Mouse (Mus musculus) monocyte, adult 5-6 weeks (primary cell): ENCODE results near the gene Sell. TPM values are rescaled to one million over a fixed set of nuclear protein-coding genes. Genes with fewer than 3 reads are reported as not detected.
A peak's percentile ranks its signal among the peaks of the same experiment; 100 is the strongest.
"Not testable (repeated sequence)": the region's sequence is repeated elsewhere in the genome, so short reads cannot be mapped to it uniquely, and the experiment has no call there.

Experiments used
- ATAC-seq: fragments of 153-309, 156-312 bp; replicated peaks from 2 replicates; pipeline ENCODE4 v1.8.0; 2017; ENCODE audit warnings: mild to moderate bottlenecking; ENCODE audit not compliant: low TSS enrichment, insufficient number of reproducible peaks, severe bottlenecking, poor library complexity, low FRiP score
- total RNA-seq: library from RNA; stranded (forward); fragments of 200-1000, 200-491, 200-594 nt; gene quantifications from 3 replicates; pipeline ENCODE4 v1.2.3, GENCODE M21; 2017

Gene Sell
- 238 to 507 TPM (median 268 TPM) in 3 replicates for total RNA-seq

- peak; percentile 33; the same call in 1 of the 2 replicates for ATAC-seq
Observed at GRCm38 (mm10) chr1:164061925-164062324, at the start of gene Sell. Sell (plus strand) TSS chr1:164061982.

- no peak for ATAC-seq
Observed at GRCm38 (mm10) chr1:164014616-164015015, 47.2 kb upstream of the Sell start.

DNA sequence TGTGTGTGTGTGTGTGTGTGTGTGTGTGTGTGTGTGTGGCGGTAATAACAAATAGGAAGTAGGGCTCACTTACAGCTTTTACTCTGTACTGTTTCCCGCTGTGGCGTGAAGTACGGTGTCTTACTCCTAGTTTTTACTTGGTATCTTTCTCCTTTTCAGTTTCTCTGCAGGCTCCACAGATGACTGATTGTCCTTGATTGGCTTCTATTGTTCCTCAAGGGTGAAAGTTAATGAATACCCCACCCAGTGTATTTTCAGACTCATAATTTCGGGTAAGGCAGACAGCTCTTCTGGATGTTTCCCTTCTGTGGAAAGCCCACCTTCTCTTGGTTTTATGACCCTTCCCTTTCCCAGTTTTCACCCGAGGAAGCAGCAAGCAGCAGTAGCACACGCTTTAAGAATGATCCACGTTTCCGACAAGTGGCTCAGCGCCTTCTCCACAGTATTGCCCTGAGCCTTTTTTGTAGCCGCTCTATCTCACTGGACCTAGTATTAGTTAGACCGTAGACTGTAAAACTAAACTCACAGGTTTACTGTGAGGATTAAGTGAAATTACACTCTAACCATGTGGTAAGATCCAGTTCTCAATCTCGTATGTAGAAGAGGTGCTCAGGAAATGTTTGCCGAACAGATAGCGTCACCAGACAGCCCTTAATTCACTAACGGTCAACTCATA lies 43.4 kb upstream of the Sell start:
- no peak for ATAC-seq

- no peak for ATAC-seq
Observed at GRCm38 (mm10) chr1:164019789-164020188, 42.0 kb upstream of the Sell start.

DNA sequence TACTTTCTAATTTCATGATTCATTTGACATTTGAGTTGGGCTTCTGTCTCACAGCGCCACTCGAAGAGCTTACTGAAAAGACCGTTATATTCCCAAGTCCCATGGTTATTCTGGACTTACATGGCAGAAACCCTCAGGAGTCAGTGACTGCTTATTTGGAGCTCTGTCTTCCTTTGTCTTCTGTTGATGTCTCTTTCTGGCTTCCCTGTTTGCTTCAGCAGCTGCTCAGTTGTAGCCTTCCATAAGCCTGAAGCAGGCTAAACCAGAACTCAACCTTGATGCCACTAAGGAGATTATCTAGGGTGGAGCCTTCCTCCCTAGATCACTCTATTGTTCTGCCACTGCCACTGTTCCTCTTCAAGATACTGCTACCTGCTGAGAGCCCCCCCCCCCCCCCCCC lies 41.0 kb upstream of the Sell start:
- not testable (repeated sequence) for ATAC-seq

- ATAC-seq = not testable (repeated sequence)
Observed at GRCm38 (mm10) chr1:164022106-164022505, 39.7 kb upstream of the Sell start.

- no peak for ATAC-seq
Observed at GRCm38 (mm10) chr1:164025685-164026084, 36.1 kb upstream of the Sell start.

DNA sequence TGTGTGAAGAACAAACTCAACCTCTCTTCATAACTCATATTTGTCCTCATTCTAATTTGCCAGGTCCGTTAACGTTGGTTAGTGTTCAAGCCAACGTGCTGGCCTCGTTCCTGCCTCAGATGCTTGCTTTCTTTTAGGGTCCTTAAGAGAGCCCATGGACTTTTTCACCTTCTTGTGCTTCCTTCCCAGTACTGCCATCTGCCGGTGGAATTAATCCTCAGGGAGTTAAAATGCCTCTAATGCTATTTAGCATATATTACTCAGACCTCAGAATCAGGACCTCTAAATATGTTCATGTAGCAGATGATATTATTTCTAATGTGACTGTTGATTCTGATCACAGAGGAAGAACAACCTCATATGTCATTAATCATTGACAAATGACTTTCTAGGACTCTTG lies 34.4 kb upstream of the Sell start:
- ATAC-seq = no peak

DNA sequence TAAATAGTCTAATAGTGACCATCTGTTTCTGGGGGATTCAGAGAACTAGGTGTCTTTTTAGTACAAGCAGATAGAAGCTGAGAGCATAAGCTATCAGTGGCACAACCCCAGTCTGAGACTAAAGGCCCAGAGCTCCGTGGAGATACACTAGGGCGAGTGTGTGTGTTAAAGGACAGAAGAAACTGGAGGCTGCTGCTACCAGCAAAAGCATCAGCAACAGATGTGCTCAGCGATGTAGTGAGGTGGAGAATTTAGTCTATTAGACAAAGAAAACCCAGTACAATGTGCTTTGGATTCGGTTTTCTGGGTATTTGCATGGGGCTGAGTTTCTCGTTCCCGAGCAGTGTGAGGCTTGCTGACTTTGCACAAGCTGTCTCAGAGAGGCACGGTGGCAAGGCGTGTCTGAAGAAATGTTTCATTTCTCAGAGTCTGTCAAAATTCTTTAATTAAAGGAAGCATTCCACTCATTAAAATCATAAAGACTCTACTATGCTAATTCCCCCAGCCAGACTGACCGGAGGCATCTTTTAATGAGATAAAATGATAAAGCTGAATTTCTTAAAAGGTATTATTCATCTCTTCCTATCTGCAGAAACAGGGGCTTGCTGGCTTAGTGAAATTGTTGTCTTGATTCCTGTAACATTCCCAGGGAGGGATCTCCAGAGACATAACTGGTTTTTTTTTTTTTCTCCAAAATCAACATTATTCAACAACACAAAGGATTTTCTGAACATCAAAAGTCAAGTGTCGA lies 21.2 kb upstream of the Sell start:
- ATAC-seq = no peak

- ATAC-seq = no peak
Observed at GRCm38 (mm10) chr1:164043549-164043948, 18.2 kb upstream of the Sell start.

- no peak for ATAC-seq
Observed at GRCm38 (mm10) chr1:164047934-164048333, 13.8 kb upstream of the Sell start, which contains the start of gene Sele. Sele (plus strand) TSS chr1:164048234.

- ATAC-seq = peak; percentile 42
Observed at GRCm38 (mm10) chr1:164053561-164053960, 8.2 kb upstream of the Sell start.

GRCm38 (mm10) chr1:164054800-164055199 lies 7.0 kb upstream of the Sell start:
- ATAC-seq = no peak

DNA sequence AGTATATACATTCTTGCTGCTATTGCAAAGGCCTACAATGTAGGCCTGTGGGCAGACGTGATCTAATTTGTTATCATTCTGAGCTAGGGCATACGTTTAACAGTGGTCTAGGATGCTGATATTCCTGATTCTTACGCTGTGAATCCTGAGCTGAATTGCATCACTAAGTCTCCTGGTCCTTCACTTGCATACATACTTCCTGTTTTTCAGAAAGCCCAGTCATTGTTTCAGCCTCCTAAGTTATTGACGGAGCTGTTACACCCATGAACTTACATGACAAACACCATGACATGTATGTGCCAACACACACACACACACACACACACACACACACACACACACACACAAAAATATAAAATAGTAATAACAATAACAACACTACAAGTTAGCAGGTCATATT lies 1.7 kb upstream of the Sell start:
- peak; percentile 80 for ATAC-seq

DNA sequence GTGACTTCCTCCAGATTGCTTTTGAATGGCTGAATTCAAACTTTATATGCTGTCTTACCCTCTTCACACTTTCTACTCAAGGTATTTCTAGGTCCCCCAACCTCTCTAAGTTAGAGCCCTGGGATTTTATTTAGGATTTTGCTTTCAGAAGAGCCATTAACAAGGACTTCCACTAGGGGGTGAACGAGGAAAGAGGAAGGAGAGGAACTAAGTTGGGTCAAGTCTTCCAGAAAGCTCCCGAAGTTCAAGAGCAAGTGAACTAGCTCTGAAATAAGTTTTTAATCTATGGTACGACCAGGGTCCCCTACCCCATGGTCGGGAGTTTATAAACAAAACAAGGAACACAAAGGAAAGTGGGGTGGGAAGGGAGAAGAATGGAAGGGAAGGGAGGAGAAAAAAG lies 504 bp upstream of the Sell start:
- ATAC-seq = peak; percentile 18

DNA sequence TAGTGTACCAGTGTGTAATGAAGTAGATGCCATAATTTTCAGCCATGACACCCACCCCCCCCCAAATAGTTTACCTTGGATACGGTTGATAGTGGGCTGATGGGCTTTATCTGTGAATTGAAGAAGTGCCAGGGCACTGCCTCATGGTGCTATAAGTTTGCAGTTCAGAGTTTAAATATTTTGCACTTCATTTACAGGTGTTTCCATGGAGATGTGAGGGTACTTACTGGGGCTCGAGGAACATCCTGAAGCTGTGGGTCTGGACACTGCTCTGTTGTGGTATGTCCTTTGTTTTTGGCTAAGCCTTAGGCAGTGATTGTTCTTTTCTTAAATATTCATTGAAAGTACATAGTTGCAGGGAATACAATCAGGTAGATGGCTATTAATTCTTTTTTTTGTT lies 1.1 kb downstream of the Sell start:
- no peak for ATAC-seq

- no peak for ATAC-seq
Observed at GRCm38 (mm10) chr1:164063745-164064144, 2.0 kb downstream of the Sell start.

DNA sequence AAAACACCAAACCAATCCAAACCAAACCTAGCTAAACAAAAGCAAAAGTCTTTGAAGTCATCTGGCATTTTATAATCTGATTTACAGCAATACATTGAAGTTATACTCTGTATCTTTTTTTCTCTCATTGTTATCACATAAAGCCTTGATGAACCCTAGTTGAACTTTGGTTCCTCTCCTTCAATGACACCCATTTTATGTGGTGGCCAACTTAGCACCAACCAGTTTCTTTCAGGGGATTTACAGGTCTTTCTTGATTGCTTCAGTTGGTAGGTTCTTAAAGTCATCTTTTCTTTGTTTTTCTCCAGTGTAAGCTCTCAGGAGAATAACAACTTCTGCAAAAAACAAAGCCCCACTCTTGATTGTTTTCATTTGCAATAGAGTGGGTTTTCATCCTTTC lies 7.5 kb downstream of the Sell start:
- ATAC-seq = no peak

DNA sequence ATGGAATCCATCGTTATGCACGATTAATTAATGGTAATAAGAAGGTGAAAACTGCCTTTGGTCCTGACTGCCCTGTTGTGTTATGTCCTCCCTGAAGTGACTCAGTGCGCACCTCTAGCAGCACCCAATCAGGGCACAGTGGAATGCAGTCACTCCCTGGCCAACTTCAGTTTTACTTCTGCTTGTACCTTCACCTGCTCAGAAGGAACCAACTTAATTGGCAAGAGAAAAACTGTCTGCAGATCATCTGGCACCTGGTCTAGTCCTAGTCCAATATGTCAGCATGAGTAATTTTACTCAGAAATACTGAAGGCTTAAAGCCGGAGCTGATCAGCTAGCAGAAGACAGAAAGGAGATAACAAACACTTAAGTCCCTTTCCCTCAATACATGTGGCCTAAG lies 8.7 kb downstream of the Sell start:
- ATAC-seq = no peak

- no peak for ATAC-seq
Observed at GRCm38 (mm10) chr1:164071111-164071510, 9.3 kb downstream of the Sell start.
